Mouse (Mus musculus) liver, embryonic 13.5 days (tissue): Measurements from ENCODE around the gene As3mt. TPM values are rescaled to one million over a fixed set of nuclear protein-coding genes. Genes with fewer than 3 reads are reported as not detected.
"Not testable (repeated sequence)": the region's sequence is repeated elsewhere in the genome, so short reads cannot be mapped to it uniquely, and the experiment has no call there.

Experiments
- ATAC-seq: fragments of 200-750 bp; cut with Nextera tagmentation; 2 replicates; pipeline ENCODE4 v1.8.0; 2017; ENCODE audit warnings: low read depth, mild to moderate bottlenecking, moderate number of reproducible peaks, moderate library complexity
- DNase-seq: peaks from one replicate; pipeline ENCODE4 v3.0.0; 2022
- H3K27ac ChIP-seq: fragments of 300-500 bp; sonication (generic); 2 replicates; pipeline ENCODE4 v1.5.1; 2015; ENCODE audit warnings: moderate library complexity, mild to moderate bottlenecking, inconsistent platforms
- H3K27me3 ChIP-seq: fragments of 300-500 bp; sonication (generic); 2 replicates; pipeline ENCODE4 v1.6.1; 2015; ENCODE audit warnings: mild to moderate bottlenecking, inconsistent platforms
- H3K36me3 ChIP-seq: fragments of 300-500 bp; sonication (generic); 2 replicates; pipeline ENCODE4 v1.6.1; 2015; ENCODE audit warnings: mild to moderate bottlenecking, inconsistent platforms
- H3K4me1 ChIP-seq: fragments of 300-500 bp; sonication (generic); replicated peaks from 2 replicates; pipeline ENCODE4 v1.6.1; 2015; ENCODE audit warnings: inconsistent platforms
- H3K4me2 ChIP-seq: fragments of 300-500 bp; sonication (generic); 2 replicates; pipeline ENCODE4 v1.6.1; 2015; ENCODE audit warnings: inconsistent platforms, mild to moderate bottlenecking, moderate library complexity
- H3K4me3 ChIP-seq: fragments of 300-500 bp; sonication (generic); replicated peaks from 2 replicates; pipeline ENCODE4 v1.5.1; 2015; ENCODE audit warnings: mild to moderate bottlenecking, inconsistent platforms
- H3K9ac ChIP-seq: fragments of 300-500 bp; sonication (generic); 2 replicates; pipeline ENCODE4 v1.6.1; 2015; ENCODE audit warnings: mild to moderate bottlenecking, inconsistent platforms
- H3K9me3 ChIP-seq: fragments of 300-500 bp; sonication (generic); replicated peaks from 2 replicates; pipeline ENCODE4 v1.6.1; 2016; ENCODE audit warnings: inconsistent platforms
- WGBS: fragments of 180-500 bp; shearing (Covaris S2); methylation state at CpG from one replicate; pipeline ENCODE4 v1.1.7; 2015; ENCODE audit not compliant: insufficient replicate concordance; 5-methylcytosine and 5-hydroxymethylcytosine counted together
- polyA plus RNA-seq: library from polyadenylated mRNA; unstranded; fragments of >200 nt; fragmentation: Nextera tagmentation; extraction: Ambion mirVana; gene quantifications from 2 replicates; pipeline ENCODE4 v1.2.1, GENCODE M21; 2015

Gene As3mt
- polyA plus RNA-seq, 1 experiment from 2014 or later: 17.7 TPM

DNA sequence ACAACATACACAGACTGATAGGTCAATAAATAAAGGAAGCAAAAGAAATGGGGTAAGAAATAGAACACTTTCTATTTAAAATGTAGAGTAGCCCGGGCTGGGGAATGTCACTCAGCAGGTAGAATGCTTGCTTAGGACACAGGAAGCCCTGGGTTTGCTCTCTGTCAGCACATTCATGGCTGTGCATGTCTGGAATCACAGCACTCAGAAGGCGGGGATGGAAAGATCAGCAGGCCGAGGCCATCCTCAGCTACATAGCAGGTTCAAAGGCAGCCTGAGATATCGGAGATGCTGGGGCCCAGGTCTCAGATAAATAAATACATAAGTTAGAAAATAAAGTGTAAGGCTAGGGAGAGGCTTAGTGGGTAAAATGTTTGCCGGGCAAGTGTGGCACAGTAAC, 45.0 kb downstream of the As3mt start:
- DNase-seq: no peak
- Histone ChIP-seq H3K4me1 (no peaks in the 10 kb centered on the region), H3K4me3 (no peak overlapping the region), H3K27ac (no peak overlapping the region), H3K36me3 (no peaks in the 10 kb centered on the region), H3K9me3 (no peaks in the 10 kb centered on the region), H3K27me3 (peaks cover 10% of the 10 kb centered on the region; the same call in 1 of the 2 replicates), H3K9ac (no peak overlapping the region), H3K4me2 (no peak overlapping the region)
- 74% methylated on average over 5 of the region's 5 CpGs for WGBS
- no peak for ATAC-seq

DNA sequence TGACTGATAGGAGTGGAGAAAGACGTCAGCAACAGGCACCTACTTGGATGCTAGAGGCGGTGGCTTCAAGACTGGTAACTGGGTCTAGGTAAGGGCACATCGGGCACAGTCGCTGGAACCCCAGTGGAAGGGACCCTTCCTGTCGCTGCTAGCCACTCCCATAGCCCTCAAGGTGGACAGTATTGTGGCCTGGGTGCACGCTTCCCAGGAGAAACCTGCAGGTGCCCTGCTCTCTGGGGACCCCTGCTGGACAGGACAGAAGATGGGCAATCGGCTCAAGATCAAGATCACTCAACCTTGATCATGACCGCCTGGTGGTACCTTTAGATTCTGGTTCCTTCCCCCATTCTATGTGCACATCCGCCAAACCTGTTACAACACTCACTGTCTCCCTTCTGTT, 47.8 kb downstream of the As3mt start:
- Histone ChIP-seq H3K4me3 (no peak overlapping the region), H3K9ac (no peak overlapping the region), H3K36me3 (no peaks in the 10 kb centered on the region), H3K4me2 (no peak overlapping the region), H3K27ac (no peak overlapping the region), H3K27me3 (peaks cover 30% of the 10 kb centered on the region), H3K9me3 (no peaks in the 10 kb centered on the region), H3K4me1 (no peaks in the 10 kb centered on the region)
- peak; percentile 29 for DNase-seq
- 41% methylated on average over 9 of the region's 9 CpGs for WGBS
- no peak for ATAC-seq

DNA sequence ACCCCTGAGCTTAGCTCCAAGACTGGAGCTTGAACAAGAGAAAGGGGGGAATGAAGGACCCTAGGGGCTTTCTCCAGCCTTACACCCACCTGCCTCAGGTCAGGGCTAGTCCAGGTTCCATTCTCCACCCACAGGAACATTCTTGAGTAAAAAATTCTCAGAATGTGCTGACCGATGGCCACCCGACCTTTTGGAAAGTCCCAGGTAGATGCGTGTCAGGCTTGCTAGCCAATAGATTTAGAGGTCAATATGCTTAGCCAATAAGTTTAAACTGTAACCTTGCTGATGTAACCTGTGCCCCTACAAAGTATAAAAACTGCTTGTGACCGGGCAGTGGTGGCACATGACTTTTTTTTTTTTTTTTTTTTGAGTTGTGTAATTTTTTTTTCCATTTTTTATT, 49.0 kb downstream of the As3mt start:
- no peak for DNase-seq
- ATAC-seq: no peak
- no peak overlapping the region for H3K4me2 ChIP-seq
- H3K4me3 ChIP-seq: no peak overlapping the region
- H3K4me1 ChIP-seq: peaks cover 6% of the 10 kb centered on the region; the same call in 1 of the 2 replicates
- no peaks in the 10 kb centered on the region for H3K36me3 ChIP-seq
- H3K27me3 ChIP-seq: peaks cover 25% of the 10 kb centered on the region
- H3K9me3 ChIP-seq: no peaks in the 10 kb centered on the region
- no peak overlapping the region for H3K9ac ChIP-seq
- H3K27ac ChIP-seq: no peak overlapping the region
- WGBS: 71% methylated on average over 4 of the region's 4 CpGs

GRCm38 (mm10) chr19:46759096-46759495, 51.8 kb downstream of the As3mt start:
- H3K9me3 ChIP-seq: no peaks in the 10 kb centered on the region
- H3K4me3 ChIP-seq: no peak overlapping the region
- H3K36me3 ChIP-seq: no peaks in the 10 kb centered on the region
- no peak overlapping the region for H3K4me2 ChIP-seq
- H3K9ac ChIP-seq: no peak overlapping the region
- WGBS: 20% methylated on average over 8 of the region's 8 CpGs
- peaks cover 48% of the 10 kb centered on the region for H3K27me3 ChIP-seq
- H3K27ac ChIP-seq: no peak overlapping the region
- DNase-seq: no peak
- peaks cover 28% of the 10 kb centered on the region for H3K4me1 ChIP-seq
- ATAC-seq: no peak

DNA sequence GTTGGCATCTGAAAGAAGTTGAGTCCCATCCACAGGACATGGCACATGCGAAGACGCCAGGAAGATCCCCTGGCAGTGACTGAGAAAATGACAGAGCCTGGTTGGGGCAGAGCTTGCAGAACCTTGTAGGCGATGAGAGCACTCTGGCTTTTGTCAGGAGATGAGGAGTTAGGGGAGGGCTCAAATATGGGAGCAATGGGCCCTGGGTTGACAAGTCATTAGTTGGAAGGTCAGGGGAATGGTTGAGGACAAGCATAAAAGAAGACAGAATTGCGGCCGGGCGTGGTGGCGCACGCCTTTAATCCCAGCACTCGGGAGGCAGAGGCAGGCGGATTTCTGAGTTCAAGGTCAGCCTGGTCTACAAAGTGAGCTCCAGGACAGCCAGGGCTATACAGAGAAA, 52.7 kb downstream of the As3mt start:
- not testable (repeated sequence) for H3K4me2 ChIP-seq, H3K4me3 ChIP-seq, H3K9me3 ChIP-seq, H3K9ac ChIP-seq, H3K27ac ChIP-seq, DNase-seq, H3K36me3 ChIP-seq, ATAC-seq
- Histone ChIP-seq H3K4me1 (peaks cover 36% of the 10 kb centered on the region), H3K27me3 (peaks cover 56% of the 10 kb centered on the region)
- 81% methylated on average over 10 of the region's 10 CpGs for WGBS

DNA sequence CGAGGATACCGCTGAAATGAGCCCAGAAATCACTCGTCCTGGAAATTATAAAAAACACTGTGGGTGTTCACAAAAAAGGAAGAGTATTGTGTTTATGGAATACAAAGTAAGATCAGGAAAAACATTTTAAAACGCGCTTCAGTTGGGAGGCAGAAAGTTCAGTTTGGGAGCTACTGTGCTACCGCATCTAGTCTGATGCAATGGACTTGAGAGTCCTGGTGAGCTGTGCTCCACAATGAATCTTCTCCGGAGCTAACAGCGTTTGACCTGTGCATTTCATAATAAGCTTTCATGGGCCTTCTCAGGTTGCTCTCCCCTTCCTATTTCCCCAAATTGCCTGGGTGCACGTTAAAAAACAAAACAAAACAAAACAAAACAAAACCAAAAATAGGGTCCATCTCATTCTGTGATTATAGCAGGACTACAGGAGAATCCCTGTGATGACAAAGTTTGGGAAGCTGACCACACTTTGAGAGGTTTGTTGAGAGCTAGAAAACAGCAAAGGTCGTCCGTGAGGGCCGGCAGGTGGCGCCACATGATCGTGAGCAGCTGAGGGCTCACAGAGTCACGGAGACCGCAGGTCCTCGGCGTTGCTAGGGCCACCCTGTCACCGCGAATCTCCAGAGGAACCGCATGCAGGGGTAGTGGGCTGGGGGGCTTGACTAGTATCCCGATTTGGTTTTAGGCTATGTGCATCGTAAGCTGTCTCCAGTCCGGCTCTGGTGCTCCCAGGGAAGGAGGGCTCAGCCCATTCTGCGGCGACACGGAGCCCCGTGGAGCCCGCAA, 53.3 kb downstream of the As3mt start:
- Histone ChIP-seq H3K9me3 (no peaks in the 10 kb centered on the region), H3K4me3 (peak overlapping the region; percentile 96), H3K4me1 (peaks cover 40% of the 10 kb centered on the region), H3K36me3 (no peaks in the 10 kb centered on the region), H3K27me3 (peaks cover 57% of the 10 kb centered on the region), H3K27ac (peak overlapping the region; percentile 81), H3K9ac (peak overlapping the region; percentile 58), H3K4me2 (peak overlapping the region; percentile 100)
- DNase-seq (peak; percentile 75), ATAC-seq (peak; percentile 56)
- WGBS: 18% methylated on average over 29 of the region's 29 CpGs

GRCm38 (mm10) chr19:46761247-46761946, 54.1 kb downstream of the As3mt start, which contains the start of gene Cnnm2:
Cnnm2 (plus strand) TSS chr19:46761596.
- Histone ChIP-seq H3K4me3 (peak within 1 kb of the TSS; percentile 96), H3K9me3 (no peaks in the 10 kb centered on the region), H3K4me1 (peaks cover 46% of the 10 kb centered on the region), H3K4me2 (peak within 1 kb of the TSS; percentile 100), H3K27me3 (peaks cover 57% of the 10 kb centered on the region), H3K36me3 (no peaks in the 10 kb centered on the region), H3K9ac (peak within 1 kb of the TSS; percentile 85), H3K27ac (peak within 1 kb of the TSS; percentile 81)
- DNase-seq (peak; percentile 100), ATAC-seq (peak; percentile 93)
- WGBS: under 1% methylated on average over 59 of the region's 59 CpGs

DNA sequence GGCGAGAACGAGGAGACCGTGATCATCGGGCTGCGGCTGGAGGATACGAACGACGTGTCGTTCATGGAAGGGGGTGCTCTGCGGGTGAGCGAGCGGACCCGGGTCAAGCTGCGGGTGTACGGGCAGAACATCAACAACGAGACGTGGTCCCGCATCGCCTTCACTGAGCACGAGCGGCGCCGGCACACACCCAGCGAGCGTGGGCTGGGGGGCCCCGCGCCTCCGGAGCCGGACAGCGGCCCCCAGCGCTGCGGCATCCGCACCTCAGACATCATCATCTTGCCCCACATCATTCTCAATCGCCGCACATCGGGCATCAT, 54.7 kb downstream of the As3mt start:
- H3K4me2 ChIP-seq: peak overlapping the region; percentile 100
- H3K9me3 ChIP-seq: no peaks in the 10 kb centered on the region
- peak overlapping the region; percentile 59 for H3K27ac ChIP-seq
- H3K36me3 ChIP-seq: no peaks in the 10 kb centered on the region
- H3K4me1 ChIP-seq: peaks cover 48% of the 10 kb centered on the region
- no peak for DNase-seq
- under 1% methylated on average over 36 of the region's 36 CpGs for WGBS
- no peak for ATAC-seq
- H3K27me3 ChIP-seq: peaks cover 56% of the 10 kb centered on the region
- peak overlapping the region; percentile 96 for H3K4me3 ChIP-seq
- H3K9ac ChIP-seq: peak overlapping the region; percentile 85

- no peaks in the 10 kb centered on the region for H3K9me3 ChIP-seq
- H3K4me1 ChIP-seq: peaks cover 50% of the 10 kb centered on the region
- H3K27me3 ChIP-seq: peaks cover 54% of the 10 kb centered on the region
- H3K4me2 ChIP-seq: peak overlapping the region; percentile 100
- DNase-seq (peak; percentile 38), ATAC-seq (no peak)
- no peak overlapping the region for H3K27ac ChIP-seq
- 3% methylated on average over 50 of the region's 50 CpGs for WGBS
- H3K9ac ChIP-seq: peak overlapping the region; percentile 85
- peak overlapping the region; percentile 96 for H3K4me3 ChIP-seq
- H3K36me3 ChIP-seq: no peaks in the 10 kb centered on the region
These were observed 55.2 kb downstream of the As3mt start for GRCm38 (mm10) chr19:46762291-46762991.

DNA sequence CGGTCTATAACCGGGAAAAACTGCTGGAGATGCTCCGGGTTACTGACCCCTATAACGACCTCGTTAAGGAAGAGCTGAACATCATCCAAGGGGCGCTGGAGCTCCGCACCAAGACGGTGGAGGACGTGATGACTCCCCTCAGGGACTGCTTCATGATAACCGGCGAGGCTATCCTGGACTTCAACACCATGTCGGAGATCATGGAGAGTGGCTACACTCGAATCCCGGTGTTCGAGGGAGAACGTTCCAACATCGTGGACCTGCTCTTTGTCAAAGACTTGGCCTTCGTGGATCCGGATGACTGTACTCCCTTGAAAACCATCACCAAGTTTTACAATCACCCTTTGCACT, 55.7 kb downstream of the As3mt start:
- DNase-seq (no peak), ATAC-seq (no peak)
- H3K9me3 ChIP-seq: no peaks in the 10 kb centered on the region
- H3K27ac ChIP-seq: no peak overlapping the region
- no peaks in the 10 kb centered on the region for H3K36me3 ChIP-seq
- peak overlapping the region; percentile 100 for H3K4me2 ChIP-seq
- WGBS: 2% methylated on average over 19 of the region's 19 CpGs
- peak overlapping the region; percentile 85 for H3K9ac ChIP-seq
- peak overlapping the region; percentile 96 for H3K4me3 ChIP-seq
- H3K27me3 ChIP-seq: peaks cover 52% of the 10 kb centered on the region
- peaks cover 54% of the 10 kb centered on the region for H3K4me1 ChIP-seq

- ATAC-seq (no peak), DNase-seq (no peak)
- Histone ChIP-seq H3K4me3 (peak overlapping the region; percentile 96), H3K4me2 (peak overlapping the region; percentile 100), H3K27ac (no peak overlapping the region), H3K4me1 (peaks cover 57% of the 10 kb centered on the region), H3K9me3 (no peaks in the 10 kb centered on the region), H3K9ac (peak overlapping the region; percentile 85; the same call in 1 of the 2 replicates), H3K27me3 (peaks cover 48% of the 10 kb centered on the region), H3K36me3 (no peaks in the 10 kb centered on the region)
- 27% methylated on average over 7 of the region's 7 CpGs for WGBS
These were observed 56.1 kb downstream of the As3mt start for GRCm38 (mm10) chr19:46763356-46763755.
